Mouse (Mus musculus) G1E (cell line): ENCODE measurements at regions not wholly inside any gene's neighbourhood (a gene's known extent, or its start where the extent isn't known, plus 50 kb on each side); places are given as distances from the start of the nearest gene placed in this dataset.

Source experiments
- ATAC-seq: 2 replicates; pipeline ENCODE4 v1.8.0; 2016; ENCODE audit warnings: mild to moderate bottlenecking; ENCODE audit not compliant: insufficient number of reproducible peaks, poor library complexity, low FRiP score, severe bottlenecking; ENCODE audit errors: extremely low read depth
- DNase-seq: peaks from one replicate; pipeline ENCODE4 v3.0.0; 2012; ENCODE audit warnings: low spot score
- H3K27me3 ChIP-seq: 2 replicates; pipeline ENCODE4 v1.6.1; 2012; ENCODE audit warnings: mild to moderate bottlenecking, low read length, inconsistent platforms; ENCODE audit not compliant: insufficient read depth
- H3K36me3 ChIP-seq: replicated peaks from 2 replicates; pipeline ENCODE3; 2012; ENCODE audit warnings: mild to moderate bottlenecking, inconsistent platforms
- H3K4me1 ChIP-seq: 2 replicates; pipeline ENCODE4 v1.6.1; 2012; ENCODE audit warnings: low read depth, low read length, inconsistent platforms, mixed read lengths; ENCODE audit not compliant: insufficient read depth
- H3K4me3 ChIP-seq: 2 replicates; pipeline ENCODE4 v1.5.1; 2012; ENCODE audit warnings: low read depth, mild to moderate bottlenecking, inconsistent platforms, low read length, moderate library complexity, mixed read lengths
- H3K9me3 ChIP-seq: replicated peaks from 2 replicates; pipeline ENCODE4 v1.6.1; 2012; ENCODE audit warnings: inconsistent platforms
- CTCF ChIP-seq: IDR thresholded peaks from 2 replicates; pipeline ENCODE4 v1.5.1; 2012; ENCODE audit warnings: low read depth, low read length, inconsistent platforms, mixed read lengths
- GATA1 ChIP-seq: IDR thresholded peaks from 2 replicates; pipeline ENCODE4 v1.6.1; 2012; ENCODE audit warnings: borderline replicate concordance, low read length, inconsistent platforms, mixed read lengths
- GATA2 ChIP-seq: IDR thresholded peaks from 2 replicates; pipeline ENCODE4 v1.6.1; 2012; ENCODE audit warnings: low read depth, low read length, inconsistent platforms, borderline replicate concordance
- POLR2AphosphoS5 ChIP-seq: IDR thresholded peaks from 2 replicates; pipeline ENCODE4 v1.6.1; 2012; ENCODE audit warnings: low read depth, low read length, inconsistent platforms; ENCODE audit not compliant: insufficient replicate concordance
- TAL1 ChIP-seq: conservative IDR thresholded peaks from 2 replicates; pipeline ENCODE4 v1.6.1; 2012; ENCODE audit warnings: low read depth, low read length, inconsistent platforms, mixed read lengths

DNA sequence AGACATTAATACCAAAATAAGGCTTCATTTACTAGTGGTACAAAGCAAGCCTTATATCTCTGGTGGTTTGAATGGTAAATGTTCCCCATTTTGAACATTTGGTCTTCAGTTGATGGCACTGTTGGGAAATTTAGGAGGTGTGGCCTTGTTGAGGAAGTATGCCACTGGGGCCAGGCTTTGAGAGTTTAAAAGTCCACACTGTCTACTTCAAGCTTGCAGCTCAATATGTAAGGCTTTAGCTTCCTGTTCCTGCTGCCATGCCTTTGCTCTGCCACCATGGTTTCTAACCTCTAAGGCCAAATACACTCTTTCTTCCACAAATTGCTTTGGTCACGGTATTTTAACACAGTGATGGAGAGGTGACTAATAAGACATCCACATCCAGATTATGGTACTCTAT, 92.2 kb upstream of the Zfand5 start:
- ATAC-seq: no peak
- TF ChIP-seq TAL1 (no peak), CTCF (no peak), GATA1 (no peak), GATA2 (no peak), POLR2AphosphoS5 (no peak)
- no peaks in the 10 kb centered on the region for H3K9me3 ChIP-seq
- H3K27me3 ChIP-seq: peaks cover 2% of the 10 kb centered on the region; the same call in 1 of the 2 replicates
- H3K4me1 ChIP-seq: no peaks in the 10 kb centered on the region
- no peak overlapping the region for H3K4me3 ChIP-seq
- no peak for DNase-seq
- H3K36me3 ChIP-seq: no peaks in the 10 kb centered on the region

DNA sequence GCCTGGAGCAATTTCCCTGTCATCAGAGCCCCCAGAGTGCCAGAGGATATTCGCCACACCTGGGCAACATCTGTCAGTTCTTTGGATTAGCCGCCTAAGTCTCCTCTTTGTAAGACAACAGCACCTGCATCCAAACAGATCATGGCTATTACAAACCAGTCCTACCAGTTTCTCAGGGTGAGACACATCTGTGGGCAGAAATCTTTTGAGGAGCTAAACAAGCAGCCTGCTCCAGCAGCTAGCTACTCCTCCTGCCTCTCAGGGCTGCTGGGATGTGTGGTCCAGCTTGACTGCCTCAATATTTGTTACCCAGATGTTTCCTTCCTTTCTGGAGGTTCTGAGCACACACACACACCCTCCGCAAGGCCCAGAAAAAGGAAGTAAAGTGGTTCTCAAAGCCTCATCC, 96.6 kb upstream of the Zfand5 start:
- Histone ChIP-seq H3K4me3 (no peak overlapping the region), H3K27me3 (peaks cover 10% of the 10 kb centered on the region; the same call in 1 of the 2 replicates), H3K4me1 (no peaks in the 10 kb centered on the region), H3K36me3 (no peaks in the 10 kb centered on the region), H3K9me3 (no peaks in the 10 kb centered on the region)
- ATAC-seq (no peak), DNase-seq (no peak)
- no peak for TF ChIP-seq TAL1
- no peak for TF ChIP-seq CTCF
- no peak for TF ChIP-seq GATA2
- TF ChIP-seq POLR2AphosphoS5: no peak
- no peak for TF ChIP-seq GATA1

DNA sequence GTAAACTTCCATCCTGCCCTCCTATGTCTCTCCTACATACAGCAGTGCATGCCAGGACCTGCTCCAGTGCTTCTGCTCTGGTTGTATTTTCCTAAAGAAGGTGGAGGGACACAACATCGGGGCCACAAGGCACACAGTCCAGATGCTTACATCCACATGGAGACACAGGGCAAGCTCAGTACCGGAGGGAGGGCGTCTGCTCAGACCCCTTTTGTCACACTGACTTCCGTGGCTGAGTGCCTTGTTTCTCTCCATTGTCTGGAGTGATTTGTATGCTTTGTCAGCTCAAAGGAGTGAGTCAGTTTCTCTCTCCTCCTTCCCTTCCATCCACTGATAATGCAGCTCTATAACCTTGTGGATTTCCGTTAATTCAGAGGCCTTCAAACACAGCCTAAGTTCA, 97.4 kb upstream of the Zfand5 start:
- Histone ChIP-seq H3K4me1 (no peaks in the 10 kb centered on the region), H3K4me3 (no peak overlapping the region), H3K27me3 (peaks cover 10% of the 10 kb centered on the region; the same call in 1 of the 2 replicates), H3K36me3 (no peaks in the 10 kb centered on the region), H3K9me3 (no peaks in the 10 kb centered on the region)
- no peak for DNase-seq
- no peak for ATAC-seq
- TF ChIP-seq POLR2AphosphoS5 (no peak), CTCF (no peak)

- no peak for TF ChIP-seq TAL1
- no peak for TF ChIP-seq GATA1
- H3K9me3 ChIP-seq: no peaks in the 10 kb centered on the region
- H3K4me3 ChIP-seq: no peak overlapping the region
- no peak for ATAC-seq
- H3K27me3 ChIP-seq: peaks cover 10% of the 10 kb centered on the region; the same call in 1 of the 2 replicates
- no peak for DNase-seq
- H3K4me1 ChIP-seq: no peaks in the 10 kb centered on the region
- no peaks in the 10 kb centered on the region for H3K36me3 ChIP-seq
These were observed 98.1 kb upstream of the Zfand5 start for GRCm38 (mm10) chr19:21173896-21174483.

DNA sequence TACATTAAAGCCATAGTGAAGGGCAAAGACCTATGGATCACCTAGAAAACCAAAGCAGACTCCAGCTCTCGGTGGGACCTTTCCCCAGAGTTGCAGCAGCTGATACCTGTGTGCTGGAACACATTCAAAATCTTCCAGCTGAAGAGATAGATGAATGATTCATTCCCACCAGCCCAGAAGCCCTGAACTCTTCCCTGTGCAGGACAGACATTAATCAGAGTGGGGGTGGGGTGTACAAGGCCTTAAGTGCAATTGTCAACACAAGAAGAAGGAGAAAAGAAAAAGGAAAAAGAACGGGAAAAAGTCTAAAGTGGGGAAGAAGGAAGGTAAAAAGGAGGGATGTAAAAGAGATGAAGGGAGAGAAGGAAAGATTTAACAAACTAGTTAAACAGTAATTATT, 100.9 kb upstream of the Zfand5 start:
- Histone ChIP-seq H3K27me3 (peaks cover 8% of the 10 kb centered on the region; the same call in 1 of the 2 replicates), H3K4me1 (no peaks in the 10 kb centered on the region), H3K36me3 (no peaks in the 10 kb centered on the region), H3K4me3 (no peak overlapping the region), H3K9me3 (no peaks in the 10 kb centered on the region)
- no peak for ATAC-seq
- no peak for DNase-seq
- TF ChIP-seq GATA2: no peak
- no peak for TF ChIP-seq GATA1
- no peak for TF ChIP-seq POLR2AphosphoS5
- no peak for TF ChIP-seq TAL1
- no peak for TF ChIP-seq CTCF

DNA sequence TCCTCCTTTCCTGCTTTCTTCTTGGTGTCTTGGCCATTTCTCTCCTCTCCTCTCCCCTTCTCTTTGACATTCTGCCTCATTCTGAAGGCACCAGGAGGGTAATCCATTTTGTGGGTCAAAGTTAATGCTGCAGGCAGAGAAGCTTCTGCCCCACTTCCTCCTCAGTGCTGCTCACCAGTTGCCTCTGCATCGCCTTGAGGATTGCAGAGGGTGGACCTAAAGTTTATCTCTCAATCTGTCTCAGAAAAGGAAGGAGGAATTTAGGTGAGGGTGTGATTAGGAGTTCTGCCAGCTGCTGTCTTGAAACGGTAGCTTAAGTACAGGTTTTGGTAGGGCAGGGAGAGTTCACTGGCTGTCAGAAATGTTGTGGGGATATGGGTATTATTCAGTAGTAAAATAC, 101.3 kb upstream of the Zfand5 start:
- Histone ChIP-seq H3K4me1 (no peaks in the 10 kb centered on the region), H3K4me3 (no peak overlapping the region), H3K9me3 (no peaks in the 10 kb centered on the region), H3K27me3 (peaks cover 8% of the 10 kb centered on the region; the same call in 1 of the 2 replicates), H3K36me3 (no peaks in the 10 kb centered on the region)
- no peak for DNase-seq
- no peak for ATAC-seq
- TF ChIP-seq TAL1 (no peak), CTCF (no peak), POLR2AphosphoS5 (no peak), GATA2 (no peak), GATA1 (no peak)

DNA sequence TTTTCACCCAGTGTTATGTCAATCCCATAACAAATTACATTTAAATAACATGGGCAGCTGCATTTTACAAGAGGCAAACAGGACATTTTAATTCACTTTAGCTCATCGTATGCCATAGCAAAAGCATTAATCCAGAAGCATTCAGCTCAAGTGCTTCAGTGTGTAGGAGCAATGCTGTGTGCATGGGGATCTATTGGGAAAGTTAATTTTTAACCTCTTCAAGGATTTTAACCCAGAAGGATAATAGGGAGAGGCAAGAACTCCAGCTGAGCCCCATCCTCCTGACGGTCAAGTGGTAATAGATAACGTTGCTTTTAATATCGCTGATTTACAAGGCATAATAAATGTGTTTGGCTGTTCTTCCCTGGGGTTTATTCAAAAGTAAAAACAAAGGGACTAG, 105.1 kb upstream of the Zfand5 start:
- TF ChIP-seq GATA2 (no peak), POLR2AphosphoS5 (no peak), TAL1 (no peak)
- ATAC-seq (no peak), DNase-seq (no peak)
- Histone ChIP-seq H3K4me1 (no peaks in the 10 kb centered on the region), H3K4me3 (no peak overlapping the region), H3K27me3 (no peaks in the 10 kb centered on the region), H3K9me3 (no peaks in the 10 kb centered on the region), H3K36me3 (no peaks in the 10 kb centered on the region)
